Mouse (Mus musculus): ENCODE measurements around the gene Wdr82.

DNA sequence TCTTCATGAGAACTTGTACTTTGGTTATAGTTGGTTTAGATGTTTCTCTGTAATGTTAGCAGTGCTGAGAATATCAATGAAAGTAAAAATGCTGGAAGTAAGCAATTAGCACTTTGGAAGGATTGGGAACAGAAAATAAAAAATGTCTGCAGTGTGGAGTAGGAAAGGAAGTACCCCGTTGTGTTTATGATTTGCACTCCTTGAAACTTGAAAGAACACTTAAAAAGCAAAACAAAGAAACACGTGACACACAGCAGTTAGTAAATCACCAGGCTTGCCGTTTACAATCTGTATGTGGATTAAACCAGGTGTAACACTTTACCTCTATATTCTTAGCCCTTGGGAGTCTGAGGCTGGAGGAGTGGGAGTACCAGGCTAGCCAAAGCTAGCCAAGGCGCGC, 6.0 kb downstream of the Wdr82 start:
- no peak for TF ChIP-seq CTCF (IDR thresholded peaks at IDR 0.05; ENCODE audit: borderline replicate concordance, control insufficient read depth, extremely low read depth, insufficient read depth, low read length, poor library complexity)
- TF ChIP-seq POLR2A (IDR thresholded peaks at IDR 0.05; ENCODE audit: control insufficient read depth, extremely low read depth, insufficient read depth, low read length, poor library complexity): no peak

All from thymus, adult 2 months (tissue).